Mouse (Mus musculus) bone marrow macrophage, adult 2 months (primary cell): Measurements from ENCODE around the gene Apol8.

ENCODE experiments used
- CTCF ChIP-seq: IDR thresholded peaks from 2 replicates; pipeline ENCODE4 v1.5.1; 2012; ENCODE audit warnings: low read depth, mild to moderate bottlenecking, low read length, moderate library complexity
- POLR2A ChIP-seq: IDR thresholded peaks from 2 replicates; pipeline ENCODE4 v1.6.1; 2012; ENCODE audit warnings: mild to moderate bottlenecking, low read depth, low read length, borderline replicate concordance

- TF ChIP-seq CTCF (no peak), POLR2A (no peak)
Observed at GRCm38 (mm10) chr15:77789186-77789585, 32.4 kb upstream of the Apol8 start.
